Mouse (Mus musculus) stomach, postnatal 0 days (tissue): ENCODE data around the gene Iqcj.

Experiments
- CTCF ChIP-seq: IDR thresholded peaks from 2 replicates; pipeline ENCODE4 v1.5.1; 2016; ENCODE audit warnings: antibody characterized with exemption, low read depth, mild to moderate bottlenecking, moderate library complexity
- EP300 ChIP-seq: optimal IDR thresholded peaks from 2 replicates; pipeline ENCODE3; 2016; ENCODE audit warnings: antibody characterized with exemption

DNA sequence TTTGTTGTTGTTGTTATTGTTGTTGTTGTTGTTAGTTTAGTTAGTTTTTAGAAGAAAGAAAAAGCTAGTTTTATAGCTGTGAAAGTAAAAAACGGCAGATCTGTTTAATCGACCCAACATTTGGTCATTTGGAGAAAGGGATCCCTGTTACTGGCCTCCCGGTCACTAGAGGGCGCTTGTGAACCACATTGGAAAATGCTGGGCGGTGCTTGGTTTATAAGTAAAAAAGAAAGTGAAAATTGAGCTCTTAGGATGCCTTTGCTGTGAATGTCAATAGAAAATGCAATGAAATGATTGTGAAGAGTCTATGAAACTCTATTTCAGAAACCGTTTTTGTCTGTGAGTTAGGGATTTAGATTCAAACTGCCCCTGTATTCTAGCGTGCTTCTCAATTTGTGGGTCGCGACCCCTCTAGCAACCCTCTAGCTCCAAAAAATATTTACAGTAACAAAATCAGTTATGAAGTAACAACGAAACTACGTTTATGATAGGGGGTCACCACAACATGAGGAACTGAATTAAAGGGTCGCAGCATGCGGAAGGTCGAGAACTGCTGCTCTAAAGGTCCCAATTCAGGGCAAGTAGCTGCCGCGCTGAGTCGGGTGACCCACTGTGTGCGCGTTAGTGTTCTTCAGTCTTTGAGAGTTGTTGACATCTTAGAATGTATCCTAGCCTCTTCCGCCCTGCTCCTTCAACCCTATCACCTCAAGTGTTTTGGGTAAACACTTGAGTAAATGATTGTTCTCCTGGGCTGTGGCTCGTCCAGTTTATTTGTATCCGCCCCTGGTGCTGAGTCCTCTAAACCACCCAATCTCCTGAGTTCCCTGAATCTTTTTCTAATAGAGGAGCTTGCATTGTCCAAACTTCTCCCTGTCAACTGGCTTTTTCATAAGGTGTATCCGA, 164.6 kb downstream of the Iqcj start:
- peak; percentile 89 for TF ChIP-seq CTCF
- TF ChIP-seq EP300 = no peak
